Mouse (Mus musculus) spleen, adult 2 months (tissue): ENCODE results near the gene Fat3.

Experiments
- CTCF ChIP-seq: fragments of 200-500 bp; IDR thresholded peaks from 2 replicates; pipeline ENCODE4 v1.5.1; 2011; ENCODE audit warnings: mild to moderate bottlenecking, inconsistent platforms; ENCODE audit not compliant: insufficient read depth, insufficient read length, insufficient replicate concordance; ENCODE audit errors: extremely low read depth
- POLR2A ChIP-seq: fragments of 200-500 bp; IDR thresholded peaks from 2 replicates; pipeline ENCODE4 v1.6.1; 2011; ENCODE audit warnings: low read depth, low read length, inconsistent platforms

DNA sequence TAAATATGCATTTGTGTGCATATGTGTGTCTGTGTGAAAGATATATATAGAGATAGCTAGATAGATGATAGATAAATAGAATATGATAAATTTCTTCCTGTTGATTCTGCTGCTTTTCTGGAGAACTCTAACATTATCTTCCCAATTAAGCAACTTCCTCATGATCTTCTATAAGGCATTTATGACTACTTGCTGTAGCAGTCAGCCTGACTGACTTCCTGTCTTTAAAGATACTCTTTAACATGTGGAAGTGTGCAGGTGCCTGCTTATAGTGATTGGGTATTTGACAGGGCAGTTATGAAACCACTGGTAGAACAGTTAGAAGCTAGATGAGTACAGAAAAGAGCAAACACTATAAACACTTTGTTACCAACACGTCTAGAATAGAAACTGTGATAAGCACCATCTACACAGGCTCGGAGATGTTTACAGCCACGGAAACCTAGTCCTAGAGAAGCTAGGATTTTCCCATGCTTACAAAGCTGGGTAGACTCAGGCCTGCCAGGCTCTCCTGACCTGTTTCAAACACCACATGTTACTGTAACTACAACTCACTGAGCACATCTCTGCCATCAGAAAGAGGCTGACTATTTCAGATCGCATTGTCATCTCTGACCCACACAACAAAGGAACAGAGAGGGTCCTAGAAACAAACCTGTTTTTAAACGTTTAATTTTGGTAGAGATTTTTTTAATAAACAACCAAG, 573.6 kb downstream of the Fat3 start:
- no peak for TF ChIP-seq CTCF
- TF ChIP-seq POLR2A: no peak
